Mouse (Mus musculus): ENCODE data around the gene Psen2. TPM values are rescaled to one million over a fixed set of nuclear protein-coding genes. Genes with fewer than 3 reads are reported as not detected.
A peak's percentile ranks its signal among the peaks of the same experiment; 100 is the strongest.

Gene Psen2
- total and polyA plus RNA-seq, 2 experiments from 2014 or later: 17.9 to 18.9 TPM

- DNase-seq (no peak), ATAC-seq (no peak)
- Histone ChIP-seq H3K27me3 (ENCODE audit: insufficient read depth, low read length) (no peaks in the 10 kb centered on the region), H3K4me1 (ENCODE audit: insufficient read depth) (no peaks in the 10 kb centered on the region), H3K9ac (no peak overlapping the region), H3K27ac (ENCODE audit: low read depth, low read length) (no peak overlapping the region), H3K9me3 (ENCODE audit: low read length) (no peaks in the 10 kb centered on the region), H3K36me3 (ENCODE audit: insufficient read depth) (no peaks in the 10 kb centered on the region), H3K4me3 (ENCODE audit: low read depth, low read length) (no peak overlapping the region), H3K4me2 (ENCODE audit: low read depth) (no peak overlapping the region)
- no peak for TF ChIP-seq CTCF (IDR thresholded peaks at IDR 0.05; ENCODE audit: low read depth)
- WGBS: 82% methylated on average over 6 of the region's 6 CpGs
Measured at GRCm38 (mm10) chr1:180264389-180264788, 1.2 kb upstream of the Psen2 start.

GRCm38 (mm10) chr1:180261857-180262570, 1.2 kb downstream of the Psen2 start:
- Histone ChIP-seq H3K9ac (no peak overlapping the region), H3K36me3 (ENCODE audit: insufficient read depth) (no peaks in the 10 kb centered on the region), H3K4me1 (ENCODE audit: insufficient read depth) (peaks cover under 1% of the 10 kb centered on the region; the same call in 1 of the 2 replicates), H3K27ac (ENCODE audit: low read depth, low read length) (no peak overlapping the region), H3K4me3 (ENCODE audit: low read depth, low read length) (no peak overlapping the region), H3K9me3 (ENCODE audit: low read length) (no peaks in the 10 kb centered on the region), H3K27me3 (ENCODE audit: insufficient read depth, low read length) (no peaks in the 10 kb centered on the region), H3K4me2 (ENCODE audit: low read depth) (no peak overlapping the region)
- no peak for ATAC-seq
- TF ChIP-seq CTCF (IDR thresholded peaks at IDR 0.05; ENCODE audit: low read depth): no peak
- 81% methylated on average over 8 of the region's 8 CpGs for WGBS
- DNase-seq: no peak

- no peak overlapping the region for H3K4me2 ChIP-seq (ENCODE audit: low read depth)
- WGBS: 82% methylated on average over 3 of the region's 3 CpGs
Measured at GRCm38 (mm10) chr1:180261415-180261814, 1.8 kb downstream of the Psen2 start.

GRCm38 (mm10) chr1:180260886-180261285, 2.4 kb downstream of the Psen2 start:
- Histone ChIP-seq H3K4me1 (ENCODE audit: insufficient read depth) (peaks cover 6% of the 10 kb centered on the region; the same call in 1 of the 2 replicates), H3K27ac (ENCODE audit: low read depth, low read length) (no peak overlapping the region), H3K27me3 (ENCODE audit: insufficient read depth, low read length) (no peaks in the 10 kb centered on the region), H3K4me2 (ENCODE audit: low read depth) (no peak overlapping the region), H3K9me3 (ENCODE audit: low read length) (no peaks in the 10 kb centered on the region), H3K36me3 (ENCODE audit: insufficient read depth) (no peaks in the 10 kb centered on the region), H3K4me3 (ENCODE audit: low read depth, low read length) (no peak overlapping the region), H3K9ac (no peak overlapping the region)
- TF ChIP-seq CTCF (IDR thresholded peaks at IDR 0.05; ENCODE audit: low read depth): no peak
- no peak for ATAC-seq
- no peak for DNase-seq
- WGBS: 89% methylated on average over 2 of the region's 2 CpGs

More at GRCm38 (mm10) chr1:180261415-180261814, 1.8 kb downstream of the Psen2 start:
- H3K36me3 ChIP-seq (ENCODE audit: insufficient read depth): no peaks in the 10 kb centered on the region
- peaks cover 6% of the 10 kb centered on the region; the same call in 1 of the 2 replicates for H3K4me1 ChIP-seq (ENCODE audit: insufficient read depth)
- no peak for DNase-seq
- no peak overlapping the region for H3K9ac ChIP-seq
- no peak overlapping the region for H3K4me3 ChIP-seq (ENCODE audit: low read depth, low read length)
- no peak overlapping the region for H3K27ac ChIP-seq (ENCODE audit: low read depth, low read length)
- TF ChIP-seq CTCF (IDR thresholded peaks at IDR 0.05; ENCODE audit: low read depth): no peak
- no peak for ATAC-seq
- H3K27me3 ChIP-seq (ENCODE audit: insufficient read depth, low read length): no peaks in the 10 kb centered on the region
- no peaks in the 10 kb centered on the region for H3K9me3 ChIP-seq (ENCODE audit: low read length)

- H3K27ac ChIP-seq (ENCODE audit: low read depth, low read length): no peak overlapping the region
- ATAC-seq (no peak), DNase-seq (no peak)
- H3K4me3 ChIP-seq (ENCODE audit: low read depth, low read length): no peak overlapping the region
- no peak overlapping the region for H3K4me2 ChIP-seq (ENCODE audit: low read depth)
- H3K36me3 ChIP-seq (ENCODE audit: insufficient read depth): no peaks in the 10 kb centered on the region
- no peaks in the 10 kb centered on the region for H3K9me3 ChIP-seq (ENCODE audit: low read length)
- no peaks in the 10 kb centered on the region for H3K27me3 ChIP-seq (ENCODE audit: insufficient read depth, low read length)
- TF ChIP-seq CTCF (IDR thresholded peaks at IDR 0.05; ENCODE audit: low read depth): no peak
- peaks cover 14% of the 10 kb centered on the region; the same call in 1 of the 2 replicates for H3K4me1 ChIP-seq (ENCODE audit: insufficient read depth)
- no peak overlapping the region for H3K9ac ChIP-seq
- 83% methylated on average over 2 of the region's 2 CpGs for WGBS
Measured at GRCm38 (mm10) chr1:180259753-180260152, 3.5 kb downstream of the Psen2 start.

- no peak overlapping the region for H3K4me3 ChIP-seq (ENCODE audit: low read depth, low read length)
- ATAC-seq (no peak), DNase-seq (no peak)
- no peaks in the 10 kb centered on the region for H3K27me3 ChIP-seq (ENCODE audit: insufficient read depth, low read length)
- H3K9ac ChIP-seq: no peak overlapping the region
- H3K27ac ChIP-seq (ENCODE audit: low read depth, low read length): no peak overlapping the region
- no peaks in the 10 kb centered on the region for H3K36me3 ChIP-seq (ENCODE audit: insufficient read depth)
- no peaks in the 10 kb centered on the region for H3K9me3 ChIP-seq (ENCODE audit: low read length)
- H3K4me1 ChIP-seq (ENCODE audit: insufficient read depth): peaks cover 15% of the 10 kb centered on the region; the same call in 1 of the 2 replicates
- TF ChIP-seq CTCF (IDR thresholded peaks at IDR 0.05; ENCODE audit: low read depth): 0 out of 2 replicates have a peak, but pooled peaks have one; percentile 3
- H3K4me2 ChIP-seq (ENCODE audit: low read depth): no peak overlapping the region
- 93% methylated on average over 6 of the region's 6 CpGs for WGBS
Measured at GRCm38 (mm10) chr1:180257446-180257845, 5.8 kb downstream of the Psen2 start.

- Histone ChIP-seq H3K4me3 (ENCODE audit: low read depth, low read length) (peak overlapping the region; percentile 63), H3K4me2 (ENCODE audit: low read depth) (peak overlapping the region; percentile 81), H3K9ac (peak overlapping the region; percentile 79), H3K9me3 (ENCODE audit: low read length) (no peaks in the 10 kb centered on the region), H3K27ac (ENCODE audit: low read depth, low read length) (peak overlapping the region; percentile 82), H3K27me3 (ENCODE audit: insufficient read depth, low read length) (no peaks in the 10 kb centered on the region), H3K36me3 (ENCODE audit: insufficient read depth) (no peaks in the 10 kb centered on the region), H3K4me1 (ENCODE audit: insufficient read depth) (peaks cover 15% of the 10 kb centered on the region; the same call in 1 of the 2 replicates)
- ATAC-seq: no peak
- WGBS: 61% methylated on average over 4 of the region's 4 CpGs
- DNase-seq: no peak
- TF ChIP-seq CTCF (IDR thresholded peaks at IDR 0.05; ENCODE audit: low read depth): no peak
Measured at GRCm38 (mm10) chr1:180256866-180257265, 6.4 kb downstream of the Psen2 start.

All from forebrain, postnatal 0 days (tissue).